31 mouse cellular contexts compared by ENCODE assay signal in genomic region chr1:58410198-58410588, GRCm38 (mm10). TPM values are rescaled to one million over a fixed set of nuclear protein-coding genes. Genes with fewer than 3 reads are reported as not detected.
DNase-seq lines count a peak whose midpoint lies in the region; ATAC-seq and TF ChIP-seq lines count a peak whose summit lies in the region.
"Had no signal": no experiment of that assay in that cellular context is flagged by ENCODE, and none has a peak within 500 bp of the region (broad histone marks: within the 10 kb centered on the region; RNA-seq: fewer than 3 reads in every experiment).

No protein-coding gene starts in this region.

- no peak overlapping the region for H3ac ChIP-seq in myocyte (ENCODE audit: control insufficient read depth, insufficient read length)

- no peaks in the 10 kb centered on the region for H3K4me1 ChIP-seq in intestine, postnatal 0 days (replicated peaks; ENCODE audit: control insufficient read depth, insufficient read depth, low read length)
- no peaks in the 10 kb centered on the region for H3K4me1 ChIP-seq in intestine, embryonic 15.5 days (replicated peaks)
- no peaks in the 10 kb centered on the region for H3K4me1 ChIP-seq in ES-Bruce4 (ENCODE audit: control insufficient read depth, insufficient read depth, low read length)
- no peaks in the 10 kb centered on the region for H3K4me1 ChIP-seq in kidney, embryonic 14.5 days (ENCODE audit: control insufficient read depth, insufficient read depth, low read length)
- H3K4me1 ChIP-seq: forebrain, embryonic 10.5 days; hindbrain, embryonic 13.5 days; liver, embryonic 12.5 days; midbrain, embryonic 15.5 days; neural tube, embryonic 12.5 days had no signal

- DNase-seq in T-cell, adult 2 months (ENCODE audit: low spot score), result peak; percentile 27
- DNase-seq in adrenal gland, adult 8-10 months, result no peak
- DNase-seq: adrenal gland, postnatal 25 days; cerebellum, adult 18-20 months; cerebellum, postnatal 10 days; forebrain, postnatal 0 days; gastrocnemius, postnatal 25 days; heart, adult 18-20 months; heart, postnatal 36 days; kidney, adult 2 months; layer of hippocampus, postnatal 36 days; liver, postnatal 0 days; right cerebral cortex, adult 18-20 months; spleen, adult 18-20 months; thymus, adult 2 months; thymus, postnatal 36 days had no signal

- no peak overlapping the region for H3K27ac ChIP-seq in intestine, postnatal 0 days (ENCODE audit: low read depth, low read length)
- H3K27ac ChIP-seq in intestine, embryonic 15.5 days, result no peak overlapping the region
- H3K27ac ChIP-seq in ES-Bruce4 (ENCODE audit: insufficient read depth, low read length), result peak overlapping the region; percentile 68
- H3K27ac ChIP-seq in kidney, embryonic 14.5 days (ENCODE audit: low read depth, low read length), result no peak overlapping the region
- H3K27ac ChIP-seq: forebrain, embryonic 10.5 days; hindbrain, embryonic 13.5 days; kidney, postnatal 0 days; macrophage; midbrain, embryonic 15.5 days; neural tube, embryonic 12.5 days had no signal

- peak; percentile 31; the same call in 1 of the 2 replicates for ATAC-seq in intestine, postnatal 0 days
- ATAC-seq in intestine, embryonic 15.5 days, result no peak
- no peak for ATAC-seq in kidney, embryonic 14.5 days (ENCODE audit: low FRiP score, low TSS enrichment)
- ATAC-seq: forebrain, postnatal 0 days; inflammation-experienced regulatory T-cells, adult 6 months; liver, embryonic 12.5 days had no signal

- H3K79me2 ChIP-seq in myocyte (ENCODE audit: control insufficient read depth, insufficient read depth), result no peaks in the 10 kb centered on the region

- H3K9me3 ChIP-seq in intestine, postnatal 0 days (ENCODE audit: control insufficient read depth), result no peaks in the 10 kb centered on the region
- H3K9me3 ChIP-seq in intestine, embryonic 15.5 days, result no peaks in the 10 kb centered on the region
- H3K9me3 ChIP-seq in ES-Bruce4 (replicated peaks; ENCODE audit: control insufficient read depth, insufficient read depth, low read length, poor library complexity, severe bottlenecking), result no peaks in the 10 kb centered on the region
- H3K9me3 ChIP-seq in kidney, embryonic 14.5 days (ENCODE audit: control insufficient read depth, low read length), result no peaks in the 10 kb centered on the region
- H3K9me3 ChIP-seq: forebrain, embryonic 10.5 days; G1E; hindbrain, embryonic 13.5 days; liver, embryonic 12.5 days; midbrain, embryonic 15.5 days; neural tube, embryonic 12.5 days had no signal

- WGBS in intestine, postnatal 0 days, result 74% methylated on average over 3 of the region's 3 CpGs
- 83% methylated on average over 3 of the region's 3 CpGs for WGBS in intestine, embryonic 15.5 days
- 81% methylated on average over 3 of the region's 3 CpGs for WGBS in kidney, embryonic 14.5 days

- no peak for TF ChIP-seq CTCF in intestine, postnatal 0 days (IDR thresholded peaks at IDR 0.05; ENCODE audit: low read depth)
- TF ChIP-seq CTCF in ES-Bruce4 (IDR thresholded peaks at IDR 0.05; ENCODE audit: low read depth, low read length), result no peak

- TF ChIP-seq EP300 in ES-Bruce4 (IDR thresholded peaks at IDR 0.05; ENCODE audit: insufficient read depth, low read depth, low read length), result no peak

- peaks cover 69% of the 10 kb centered on the region for H3K36me3 ChIP-seq in intestine, postnatal 0 days (ENCODE audit: control insufficient read depth, insufficient read depth)
- peaks cover 36% of the 10 kb centered on the region for H3K36me3 ChIP-seq in intestine, embryonic 15.5 days
- H3K36me3 ChIP-seq in ES-Bruce4 (ENCODE audit: control insufficient read depth, insufficient read depth, low read length, poor library complexity, severe bottlenecking), result peaks cover 61% of the 10 kb centered on the region
- H3K36me3 ChIP-seq in myocyte (ENCODE audit: control insufficient read depth, insufficient read depth), result peaks cover 64% of the 10 kb centered on the region
- peaks cover 72% of the 10 kb centered on the region for H3K36me3 ChIP-seq in kidney, embryonic 14.5 days (ENCODE audit: control insufficient read depth, insufficient read depth, low read length)

- no peak for TF ChIP-seq POLR2A in ES-Bruce4 (IDR thresholded peaks at IDR 0.05; ENCODE audit: insufficient read depth, low read length)
- TF ChIP-seq POLR2A in myocyte (IDR thresholded peaks at IDR 0.05; ENCODE audit: insufficient read length, low read depth), result no peak

- no peaks in the 10 kb centered on the region for H3K27me3 ChIP-seq in intestine, postnatal 0 days (replicated peaks; ENCODE audit: control insufficient read depth, insufficient read depth, low read length)
- no peaks in the 10 kb centered on the region for H3K27me3 ChIP-seq in intestine, embryonic 15.5 days (replicated peaks)
- no peaks in the 10 kb centered on the region for H3K27me3 ChIP-seq in ES-Bruce4 (ENCODE audit: control insufficient read depth, insufficient read depth, low read length, poor library complexity, severe bottlenecking)
- no peaks in the 10 kb centered on the region for H3K27me3 ChIP-seq in myocyte (ENCODE audit: control insufficient read depth, insufficient read depth, insufficient read length)
- H3K27me3 ChIP-seq in kidney, embryonic 14.5 days (ENCODE audit: control insufficient read depth, insufficient read depth, low read length), result no peaks in the 10 kb centered on the region
- H3K27me3 ChIP-seq: hindbrain, embryonic 13.5 days; liver, embryonic 12.5 days; midbrain, embryonic 15.5 days; neural tube, embryonic 12.5 days had no signal

- H3K4me2 ChIP-seq in intestine, postnatal 0 days (replicated peaks; ENCODE audit: low read depth), result no peak overlapping the region
- no peak overlapping the region for H3K4me2 ChIP-seq in intestine, embryonic 15.5 days (replicated peaks)
- no peak overlapping the region for H3K4me2 ChIP-seq in myocyte (ENCODE audit: low read depth)
- no peak overlapping the region for H3K4me2 ChIP-seq in kidney, embryonic 14.5 days (replicated peaks; ENCODE audit: low read depth, low read length)
- H3K4me2 ChIP-seq: heart, embryonic 11.5 days; hindbrain, embryonic 13.5 days; liver, embryonic 12.5 days; midbrain, embryonic 15.5 days; neural tube, embryonic 12.5 days had no signal

- H3K4me3 ChIP-seq in intestine, postnatal 0 days (ENCODE audit: low read depth, low read length), result no peak overlapping the region
- H3K4me3 ChIP-seq in intestine, embryonic 15.5 days (replicated peaks), result no peak overlapping the region
- H3K4me3 ChIP-seq in ES-Bruce4 (ENCODE audit: low read depth, low read length) (no peak overlapping the region), myocyte (no peak overlapping the region)
- H3K4me3 ChIP-seq in kidney, embryonic 14.5 days (ENCODE audit: low read length), result no peak overlapping the region
- H3K4me3 ChIP-seq: forebrain, embryonic 10.5 days; hindbrain, embryonic 13.5 days; liver, embryonic 12.5 days; midbrain, embryonic 15.5 days; neural tube, embryonic 12.5 days had no signal

- no peak overlapping the region for H3K9ac ChIP-seq in intestine, postnatal 0 days (ENCODE audit: low read depth, low read length)
- H3K9ac ChIP-seq in intestine, embryonic 15.5 days, result no peak overlapping the region
- no peak overlapping the region for H3K9ac ChIP-seq in ES-Bruce4 (ENCODE audit: low read depth, poor library complexity, severe bottlenecking)
- H3K9ac ChIP-seq in kidney, embryonic 14.5 days (ENCODE audit: low read depth, low read length), result no peak overlapping the region
- H3K9ac ChIP-seq: forebrain, postnatal 0 days; hindbrain, embryonic 13.5 days; liver, embryonic 12.5 days; liver, postnatal 0 days; midbrain, embryonic 15.5 days; neural tube, embryonic 12.5 days had no signal

TF ChIP-seq in myocyte, 11 proteins besides CTCF, POLR2A, EP300 and RAD21:
- TF ChIP-seq TCF12 (IDR thresholded peaks at IDR 0.05; ENCODE audit: insufficient read depth, poor library complexity, severe bottlenecking) (no peak), USF1 (IDR thresholded peaks at IDR 0.05; ENCODE audit: low read depth) (no peak), POLR2AphosphoS2 (IDR thresholded peaks at IDR 0.05; ENCODE audit: insufficient read length, low read depth) (peak; percentile 47)
TF ChIP-seq in myocyte: peak in this region for 1.

RNA-seq across cellular contexts. Expression of gene Clk1, which starts 13.7 kb away (rescaled TPM):
- 95.8 and 103 TPM in 2 replicates for polyA plus RNA-seq in intestine, postnatal 0 days (2015; fragmentation: Nextera tagmentation; extraction: Ambion mirVana)
- polyA plus RNA-seq in intestine, embryonic 15.5 days (2015; fragmentation: Nextera tagmentation; extraction: Ambion mirVana), result 153 and 157 TPM in 2 replicates
- polyA plus RNA-seq in ES-Bruce4 (2011; ENCODE audit: insufficient read depth, insufficient read length, low read depth, missing spikeins) (201 and 216 TPM in 2 replicates), myocyte (2012; fragmentation: generic; extraction: Trizol) (19.4 TPM)
- 205 and 214 TPM in 2 replicates for polyA plus RNA-seq in kidney, embryonic 14.5 days (2014; fragmentation: Nextera tagmentation; extraction: Ambion mirVana)
- total RNA-seq in adrenal gland, adult 8-10 months (2022), result 100 to 1,000 TPM in 3 of 4 experiments, 10 to 100 TPM in 1; 95.7 to 222 (median 184) TPM

RNA-seq across cellular contexts. Expression of gene Bzw1, which starts 17.5 kb away (rescaled TPM):
- 207 and 216 TPM in 2 replicates for polyA plus RNA-seq in intestine, postnatal 0 days (2015; fragmentation: Nextera tagmentation; extraction: Ambion mirVana)
- polyA plus RNA-seq in intestine, embryonic 15.5 days (2015; fragmentation: Nextera tagmentation; extraction: Ambion mirVana), result 294 and 358 TPM in 2 replicates
- polyA plus RNA-seq in ES-Bruce4 (2011; ENCODE audit: insufficient read depth, insufficient read length, low read depth, missing spikeins), result 298 and 313 TPM in 2 replicates
- polyA plus RNA-seq in myocyte (2012; fragmentation: generic; extraction: Trizol), result 34.7 TPM
- 297 and 476 TPM in 2 replicates for polyA plus RNA-seq in kidney, embryonic 14.5 days (2014; fragmentation: Nextera tagmentation; extraction: Ambion mirVana)
- total RNA-seq in adrenal gland, adult 8-10 months (2022), result 100 to 1,000 TPM; 104 to 116 (median 109) TPM

RNA-seq across cellular contexts. Expression of gene Nif3l1, which starts 34.8 kb away (rescaled TPM):
- polyA plus RNA-seq in intestine, postnatal 0 days (2015; fragmentation: Nextera tagmentation; extraction: Ambion mirVana), result 24.9 TPM in 2 replicates
- polyA plus RNA-seq in intestine, embryonic 15.5 days (2015; fragmentation: Nextera tagmentation; extraction: Ambion mirVana), result 38.0 and 43.4 TPM in 2 replicates
- polyA plus RNA-seq in ES-Bruce4 (2011; ENCODE audit: insufficient read depth, insufficient read length, low read depth, missing spikeins), result 43.0 and 43.3 TPM in 2 replicates
- 30.0 TPM for polyA plus RNA-seq in myocyte (2012; fragmentation: generic; extraction: Trizol)
- 57.2 and 57.3 TPM in 2 replicates for polyA plus RNA-seq in kidney, embryonic 14.5 days (2014; fragmentation: Nextera tagmentation; extraction: Ambion mirVana)
- total RNA-seq in adrenal gland, adult 8-10 months (2022), result 10 to 100 TPM; 20.9 to 27.8 (median 26.4) TPM

RNA-seq across cellular contexts. Expression of gene Ppil3, which starts 35.1 kb away (rescaled TPM):
- polyA plus RNA-seq in intestine, postnatal 0 days (2015; fragmentation: Nextera tagmentation; extraction: Ambion mirVana), result 24.6 and 28.0 TPM in 2 replicates
- polyA plus RNA-seq in intestine, embryonic 15.5 days (2015; fragmentation: Nextera tagmentation; extraction: Ambion mirVana), result 46.0 and 49.6 TPM in 2 replicates
- polyA plus RNA-seq in ES-Bruce4 (2011; ENCODE audit: insufficient read depth, insufficient read length, low read depth, missing spikeins) (56.1 and 59.9 TPM in 2 replicates), myocyte (2012; fragmentation: generic; extraction: Trizol) (45.8 TPM)
- 56.1 and 74.5 TPM in 2 replicates for polyA plus RNA-seq in kidney, embryonic 14.5 days (2014; fragmentation: Nextera tagmentation; extraction: Ambion mirVana)
- 10 to 100 TPM; 37.9 to 44.4 (median 41.1) TPM for total RNA-seq in adrenal gland, adult 8-10 months (2022)
